Mouse (Mus musculus): ENCODE data around the gene Huwe1. TPM values are rescaled to one million over a fixed set of nuclear protein-coding genes. Genes with fewer than 3 reads are reported as not detected.

The Huwe1 gene
- polyA plus RNA-seq, 3 experiments from 2014 or later: 32.7 to 68.5 (median 67.2) TPM

Other genes with a start within 250 kb of the Huwe1 start
- 100 to 1,000 TPM; 101 to 136 (median 117) TPM for gene Hsd17b10, start 201.0 kb downstream of the Huwe1 start, polyA plus RNA-seq (2017; shearing (Covaris generic))
- 1 to 10 TPM; 1.4 to 1.9 (median 1.8) TPM for gene Ribc1, start 215.5 kb downstream of the Huwe1 start, polyA plus RNA-seq (2017; shearing (Covaris generic))
- gene Smc1a, start 215.6 kb downstream of the Huwe1 start, polyA plus RNA-seq (2017; shearing (Covaris generic)): 100 to 1,000 TPM in 1 of 3 experiments, 10 to 100 TPM in 2; 80.1 to 110 (median 94.3) TPM

All from inflammation-experienced regulatory T-cells, adult 6 months (primary cell).